Mouse (Mus musculus): ENCODE measurements at regions not wholly inside any gene's neighbourhood (a gene's known extent, or its start where the extent isn't known, plus 50 kb on each side); places are given as distances from the start of the nearest gene placed in this dataset.

DNA sequence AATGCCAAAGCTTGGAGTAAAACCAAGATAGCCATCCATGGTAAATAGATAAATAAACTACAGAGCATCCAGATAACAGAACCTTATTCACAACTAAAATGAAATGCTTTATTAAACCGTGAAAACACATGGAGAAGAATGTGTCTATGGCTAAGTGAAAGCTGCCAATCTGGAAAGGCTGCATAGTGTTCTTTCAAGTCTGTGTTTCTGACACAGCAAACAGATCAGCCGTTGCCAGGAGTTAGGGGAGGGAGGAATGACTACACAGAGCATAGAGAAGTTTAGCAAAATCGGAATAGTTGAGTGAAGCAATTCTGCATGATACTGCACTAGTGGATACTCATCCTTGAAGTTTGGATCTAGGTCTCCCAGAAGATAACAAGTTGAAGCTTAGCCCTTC is 633.8 kb upstream of the Mms22l start:
- TF ChIP-seq POLR2A (IDR thresholded peaks at IDR 0.05; ENCODE audit: extremely low read depth, insufficient read depth, low read length), result no peak
- TF ChIP-seq CTCF (IDR thresholded peaks at IDR 0.05; ENCODE audit: extremely low read depth, insufficient read depth, low read length), result no peak

Data from cortical plate, adult 2 months (tissue).